Mouse (Mus musculus) myocyte (in vitro differentiated cells): ENCODE measurements at regions not wholly inside any gene's neighbourhood (a gene's known extent, or its start where the extent isn't known, plus 50 kb on each side); places are given as distances from the start of the nearest gene placed in this dataset.

Source experiments
- CEBPB ChIP-seq: IDR thresholded peaks from 2 replicates; pipeline ENCODE4 v1.6.1; 2011; ENCODE audit warnings: mild to moderate bottlenecking, moderate library complexity; ENCODE audit not compliant: poor library complexity, insufficient read depth, severe bottlenecking
- E2F4 ChIP-seq: IDR thresholded peaks from one replicate; pipeline ENCODE4 v1.6.1; 2011; ENCODE audit warnings: mild to moderate bottlenecking, control low read depth, moderate library complexity; ENCODE audit not compliant: insufficient read depth
- MAX ChIP-seq: IDR thresholded peaks from one replicate; pipeline ENCODE4 v1.6.1; 2011; ENCODE audit warnings: low read depth, mild to moderate bottlenecking, control low read depth
- MYOD1 ChIP-seq, 3 experiments: IDR thresholded peaks; one replicate each; pipeline ENCODE4 v1.6.1; 2011; ENCODE audit warnings: control low read depth in 2 of 3, low read depth in 2 of 3, mild to moderate bottlenecking in 2 of 3, moderate library complexity in 1 of 3; ENCODE audit not compliant: insufficient read length in 2 of 3, control insufficient read depth in 1 of 3
- MYOG ChIP-seq, 3 experiments: IDR thresholded peaks; one replicate each; pipeline ENCODE4 v1.6.1; 2011; ENCODE audit warnings: control low read depth in 2 of 3, low read depth in 2 of 3, mild to moderate bottlenecking in 2 of 3; ENCODE audit not compliant: insufficient read length in 2 of 3, control insufficient read depth in 1 of 3, insufficient read depth in 1 of 3
- POLR2A ChIP-seq: IDR thresholded peaks from one replicate; pipeline ENCODE4 v1.6.1; 2011; ENCODE audit warnings: low read depth, mild to moderate bottlenecking, control low read depth, moderate library complexity; ENCODE audit not compliant: insufficient read length
- POLR2AphosphoS2 ChIP-seq: IDR thresholded peaks from one replicate; pipeline ENCODE4 v1.6.1; 2011; ENCODE audit warnings: low read depth, control low read depth; ENCODE audit not compliant: insufficient read length
- REST ChIP-seq: IDR thresholded peaks from one replicate; pipeline ENCODE4 v1.6.1; 2011; ENCODE audit warnings: mild to moderate bottlenecking, control low read depth, moderate library complexity; ENCODE audit not compliant: insufficient read depth, insufficient read length
- SRF ChIP-seq: IDR thresholded peaks from one replicate; pipeline ENCODE4 v1.6.1; 2011; ENCODE audit warnings: low read depth; ENCODE audit not compliant: control insufficient read depth, insufficient read length
- TCF12 ChIP-seq: IDR thresholded peaks from one replicate; pipeline ENCODE4 v1.6.1; 2011; ENCODE audit warnings: mild to moderate bottlenecking, control low read depth; ENCODE audit not compliant: poor library complexity, insufficient read depth, severe bottlenecking
- USF1 ChIP-seq: IDR thresholded peaks from one replicate; pipeline ENCODE4 v1.6.1; 2011; ENCODE audit warnings: low read depth, mild to moderate bottlenecking, control low read depth, moderate library complexity

GRCm38 (mm10) chr4:91503273-91503672, 102.7 kb upstream of the Elavl2 start:
- no peak for TF ChIP-seq MYOG (IDR thresholded peaks at IDR 0.05; ENCODE audit: control insufficient read depth in 1 of 3, insufficient read depth in 1 of 3, insufficient read length in 2 of 3, low read depth in 2 of 3)
- no peak for TF ChIP-seq MAX
- TF ChIP-seq POLR2A, result no peak
- no peak for TF ChIP-seq POLR2AphosphoS2
- TF ChIP-seq MYOD1 (IDR thresholded peaks at IDR 0.05; ENCODE audit: control insufficient read depth in 1 of 3, insufficient read length in 2 of 3, low read depth in 2 of 3), result no peak
- TF ChIP-seq E2F4, result no peak
- TF ChIP-seq USF1, result no peak
- no peak for TF ChIP-seq REST
- TF ChIP-seq TCF12, result no peak
- TF ChIP-seq CEBPB, result no peak
- TF ChIP-seq SRF, result no peak
